Mouse (Mus musculus) lung, postnatal 0 days (tissue): ENCODE data around the gene Cnot10. TPM values are rescaled to one million over a fixed set of nuclear protein-coding genes. Genes with fewer than 3 reads are reported as not detected.

ENCODE experiments used
- ATAC-seq: fragments of 200-750 bp; cut with Nextera tagmentation; 2 replicates; pipeline ENCODE4 v1.8.0; 2017; ENCODE audit warnings: moderate library complexity
- DNase-seq: peaks from one replicate; pipeline ENCODE4 v3.0.0-alpha.2; 2016; ENCODE audit warnings: low spot score
- H3K27ac ChIP-seq: fragments of 300-500 bp; sonication (generic); 2 replicates; pipeline ENCODE4 v1.5.1; 2014; ENCODE audit warnings: antibody characterized with exemption, mild to moderate bottlenecking, low read length, mixed read lengths
- H3K27me3 ChIP-seq: fragments of 300-500 bp; sonication (generic); replicated peaks from 2 replicates; pipeline ENCODE4 v1.6.1; 2014; ENCODE audit warnings: low read length, mixed read lengths; ENCODE audit not compliant: insufficient read depth
- H3K36me3 ChIP-seq: fragments of 300-500 bp; sonication (generic); 2 replicates; pipeline ENCODE4 v1.6.1; 2014; ENCODE audit warnings: low read length, mixed read lengths; ENCODE audit not compliant: insufficient read depth
- H3K4me1 ChIP-seq: fragments of 300-500 bp; sonication (generic); 2 replicates; pipeline ENCODE4 v1.6.1; 2014; ENCODE audit warnings: antibody characterized with exemption, low read depth, low read length, mixed read lengths; ENCODE audit not compliant: insufficient read depth
- H3K4me2 ChIP-seq: fragments of 300-500 bp; sonication (generic); replicated peaks from 2 replicates; pipeline ENCODE4 v1.6.1; 2014; ENCODE audit warnings: low read depth, mild to moderate bottlenecking, low read length, moderate library complexity, mixed read lengths
- H3K4me3 ChIP-seq: fragments of 300-500 bp; sonication (generic); 2 replicates; pipeline ENCODE4 v1.5.1; 2014; ENCODE audit warnings: low read depth, low read length
- H3K9ac ChIP-seq: fragments of 300-500 bp; sonication (generic); replicated peaks from 2 replicates; pipeline ENCODE4 v1.6.1; 2014; ENCODE audit warnings: low read depth, mild to moderate bottlenecking
- H3K9me3 ChIP-seq: fragments of 300-500 bp; sonication (generic); 2 replicates; pipeline ENCODE4 v1.6.1; 2016; ENCODE audit warnings: low read length, mixed read lengths
- CTCF ChIP-seq: IDR thresholded peaks from 2 replicates; pipeline ENCODE4 v1.5.1; 2016; ENCODE audit warnings: antibody characterized with exemption, mild to moderate bottlenecking
- EP300 ChIP-seq: IDR thresholded peaks from 2 replicates; pipeline ENCODE4 v1.6.1; 2016; ENCODE audit warnings: antibody characterized with exemption, mild to moderate bottlenecking, control low read depth
- WGBS: fragments of 180-500 bp; shearing (Covaris S2); extraction: QIAGEN DNeasy Blood & Tissue Kit; methylation state at CpG from one replicate; pipeline ENCODE4 v1.1.7; 2014; 5-methylcytosine and 5-hydroxymethylcytosine counted together
- polyA plus RNA-seq: library from polyadenylated mRNA; unstranded; fragments of >200 nt; fragmentation: Nextera tagmentation; extraction: Ambion mirVana; gene quantifications from 2 replicates; pipeline ENCODE4 v1.2.1, GENCODE M21; 2015

The Cnot10 gene
- polyA plus RNA-seq, 1 experiment from 2014 or later, result 30.8 TPM

DNA sequence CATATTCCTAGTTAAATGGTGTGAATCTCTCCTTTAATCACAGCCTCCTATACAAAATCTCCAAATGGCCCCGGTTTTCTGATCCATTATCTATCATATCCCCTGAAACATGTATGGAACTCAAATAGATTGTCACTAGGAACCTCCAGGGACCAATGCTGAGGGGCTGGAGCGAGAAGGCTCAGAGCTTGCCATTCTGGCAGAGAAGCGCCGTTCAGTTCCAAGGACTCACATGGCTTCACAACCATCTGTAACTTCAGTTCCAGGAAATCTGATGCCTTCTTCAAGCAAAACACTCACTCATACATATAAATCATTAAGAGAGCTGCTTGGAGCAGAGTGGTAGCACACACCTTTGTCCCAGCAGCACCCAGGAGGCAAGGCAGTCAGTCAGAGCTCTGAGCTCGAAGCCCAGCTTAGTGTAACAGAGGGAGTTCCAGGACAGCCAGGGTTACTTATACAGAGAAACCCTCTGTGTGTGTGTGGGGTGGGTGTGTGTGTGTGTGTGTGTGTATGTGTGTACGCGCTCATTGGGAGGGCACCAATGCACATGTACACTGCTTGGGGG, 100.9 kb downstream of the Cnot10 start:
- H3K27me3 ChIP-seq, result no peaks in the 10 kb centered on the region
- no peaks in the 10 kb centered on the region for H3K36me3 ChIP-seq
- H3K4me2 ChIP-seq, result no peak overlapping the region
- DNase-seq, result no peak
- ATAC-seq, result no peak
- no peaks in the 10 kb centered on the region for H3K4me1 ChIP-seq
- no peak overlapping the region for H3K9ac ChIP-seq
- no peaks in the 10 kb centered on the region for H3K9me3 ChIP-seq
- no peak overlapping the region for H3K27ac ChIP-seq
- H3K4me3 ChIP-seq, result no peak overlapping the region
- WGBS, result 66% methylated on average over 7 of the region's 7 CpGs
- TF ChIP-seq CTCF, result no peak
- TF ChIP-seq EP300, result no peak

- peak; percentile 47 for DNase-seq
- H3K4me1 ChIP-seq, result no peaks in the 10 kb centered on the region
- TF ChIP-seq EP300 (no peak), CTCF (no peak)
- H3K27me3 ChIP-seq, result no peaks in the 10 kb centered on the region
- no peaks in the 10 kb centered on the region for H3K36me3 ChIP-seq
- H3K9me3 ChIP-seq, result no peaks in the 10 kb centered on the region
- WGBS, result 64% methylated on average over 2 of the region's 2 CpGs
- H3K27ac ChIP-seq, result no peak overlapping the region
- peak; percentile 36; the same call in 1 of the 2 replicates for ATAC-seq
- no peak overlapping the region for H3K4me3 ChIP-seq
- no peak overlapping the region for H3K4me2 ChIP-seq
- no peak overlapping the region for H3K9ac ChIP-seq
Observed at GRCm38 (mm10) chr9:114536628-114537027, 103.4 kb downstream of the Cnot10 start.

Other genes with a start within 250 kb of the Cnot10 start
- gene Crtap, start 249.5 kb downstream of the Cnot10 start, polyA plus RNA-seq, result 83.8 and 84.8 TPM in 2 replicates
- 23.3 and 23.4 TPM in 2 replicates for gene Glb1, start 239.1 kb downstream of the Cnot10 start, polyA plus RNA-seq
- 5.5 TPM in 2 replicates for gene Tmppe, start 239.1 kb downstream of the Cnot10 start, polyA plus RNA-seq
- gene Ccr4, start 135.3 kb downstream of the Cnot10 start, polyA plus RNA-seq, result not detected in 2 replicates
- gene C130032M10Rik, start 124.5 kb downstream of the Cnot10 start, polyA plus RNA-seq, result 0.33 TPM in 1 of 2 replicates, not detected in the other
- 0.30 and 0.32 TPM in 2 replicates for gene Trim71, start 75.8 kb downstream of the Cnot10 start, polyA plus RNA-seq
- gene Dync1li1, start 48.6 kb upstream of the Cnot10 start, polyA plus RNA-seq, result 44.5 and 48.1 TPM in 2 replicates
- gene Cmtm6, start 90.9 kb upstream of the Cnot10 start, polyA plus RNA-seq, result 85.5 and 88.8 TPM in 2 replicates
- gene Cmtm7, start 141.7 kb upstream of the Cnot10 start, polyA plus RNA-seq, result 65.0 and 74.8 TPM in 2 replicates
- 130 and 147 TPM in 2 replicates for gene Cmtm8, start 204.0 kb upstream of the Cnot10 start, polyA plus RNA-seq